Mouse (Mus musculus) small intestine, adult 2 months (tissue): ENCODE data around the gene Gstz1. TPM values are rescaled to one million over a fixed set of nuclear protein-coding genes. Genes with fewer than 3 reads are reported as not detected.

Source experiments
- H3K27ac ChIP-seq: fragments of 200-500 bp; 2 replicates; pipeline ENCODE4 v1.5.1; 2012; ENCODE audit warnings: low read depth, low read length, control low read depth, inconsistent platforms; ENCODE audit not compliant: insufficient read depth
- H3K27me3 ChIP-seq: fragments of 200-500 bp; 2 replicates; pipeline ENCODE4 v1.6.1; 2012; ENCODE audit warnings: mild to moderate bottlenecking, moderate library complexity, low read length, inconsistent platforms; ENCODE audit not compliant: control insufficient read depth, insufficient read depth
- H3K36me3 ChIP-seq: fragments of 200-500 bp; 2 replicates; pipeline ENCODE4 v1.6.1; 2012; ENCODE audit warnings: mild to moderate bottlenecking, low read length, control low read depth, inconsistent platforms; ENCODE audit not compliant: control insufficient read depth, insufficient read depth
- H3K4me1 ChIP-seq: fragments of 200-500 bp; 2 replicates; pipeline ENCODE4 v1.6.1; 2012; ENCODE audit warnings: low read length, inconsistent platforms, mixed read lengths; ENCODE audit not compliant: control insufficient read depth, insufficient read depth, insufficient read length
- H3K4me3 ChIP-seq: fragments of 200-500 bp; 2 replicates; pipeline ENCODE4 v1.5.1; 2012; ENCODE audit warnings: low read depth, mild to moderate bottlenecking, control low read depth, inconsistent platforms, low read length, moderate library complexity
- CTCF ChIP-seq: fragments of 200-500 bp; IDR thresholded peaks from 2 replicates; pipeline ENCODE4 v1.5.1; 2012; ENCODE audit warnings: low read depth, mild to moderate bottlenecking, control low read depth, inconsistent platforms, low read length, moderate library complexity, mixed read lengths; ENCODE audit not compliant: insufficient replicate concordance, insufficient read length; ENCODE audit errors: extremely low read depth
- POLR2A ChIP-seq: fragments of 200-500 bp; IDR thresholded peaks from 2 replicates; pipeline ENCODE4 v1.6.1; 2012; ENCODE audit warnings: low read depth, mild to moderate bottlenecking, control low read depth, inconsistent platforms, low read length, moderate library complexity
- WGBS: fragments of 180-500 bp; shearing (Covaris S2); methylation state at CpG from one replicate; pipeline ENCODE4 v1.1.7; 2018; 5-methylcytosine and 5-hydroxymethylcytosine counted together
- polyA plus RNA-seq: library from polyadenylated mRNA; depleted of rRNA; stranded (reverse); fragments of >200 nt; gene quantifications from 2 replicates; pipeline ENCODE4 v1.2.3, GENCODE M21; 2012

The Gstz1 gene
- polyA plus RNA-seq, 1 experiment, result 23.0 TPM

DNA sequence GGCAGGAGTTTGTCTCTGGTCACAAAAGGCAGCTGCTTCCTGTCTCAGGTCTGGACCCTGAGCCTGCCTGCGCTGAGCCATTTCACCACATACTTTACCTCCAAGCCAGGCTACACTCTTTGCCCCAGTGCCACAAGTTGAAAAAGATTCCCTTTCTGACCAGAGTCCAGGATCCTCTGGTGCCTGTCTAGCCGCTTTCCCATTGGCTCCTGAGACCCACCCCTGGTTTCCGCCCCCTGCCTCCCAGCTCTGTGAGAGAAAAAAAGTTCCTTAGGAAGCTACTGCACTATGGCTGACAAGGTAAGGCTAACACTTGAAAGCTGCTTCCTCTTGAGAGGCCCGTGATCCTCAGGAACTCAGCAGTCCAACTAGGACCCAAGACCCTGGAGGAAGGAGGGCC, 10.4 kb downstream of the Gstz1 start:
- Histone ChIP-seq H3K36me3 (peaks cover 6% of the 10 kb centered on the region), H3K27me3 (no peaks in the 10 kb centered on the region), H3K4me1 (no peaks in the 10 kb centered on the region), H3K4me3 (no peak overlapping the region), H3K27ac (no peak overlapping the region)
- WGBS, result 46% methylated on average over 4 of the region's 4 CpGs
- TF ChIP-seq POLR2A (no peak), CTCF (no peak)

GRCm38 (mm10) chr12:87158099-87158498, 11.1 kb downstream of the Gstz1 start:
- no peaks in the 10 kb centered on the region for H3K27me3 ChIP-seq
- TF ChIP-seq POLR2A (no peak), CTCF (no peak)
- H3K4me3 ChIP-seq, result no peak overlapping the region
- H3K4me1 ChIP-seq, result no peaks in the 10 kb centered on the region
- H3K36me3 ChIP-seq, result peaks cover 6% of the 10 kb centered on the region
- H3K27ac ChIP-seq, result no peak overlapping the region
- WGBS, result 42% methylated on average over 7 of the region's 7 CpGs

DNA sequence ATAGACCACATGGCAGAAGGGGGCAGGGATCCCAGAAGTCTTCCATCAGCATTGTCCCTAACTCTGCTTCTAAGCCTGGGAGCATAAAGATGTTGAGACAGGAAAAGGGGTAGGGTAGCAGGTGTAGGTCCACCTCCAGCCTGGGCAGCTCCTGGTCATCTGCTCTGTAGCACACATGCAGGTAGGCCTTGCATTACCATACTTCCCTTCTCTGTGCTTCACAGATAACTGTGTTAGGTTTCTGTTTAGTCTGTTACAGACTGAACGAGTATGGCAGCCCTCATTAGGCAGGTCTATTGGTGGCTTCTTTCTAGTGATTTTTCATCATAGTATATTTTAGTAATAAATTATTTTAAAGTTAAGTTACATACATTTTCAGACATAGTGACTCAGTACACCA, 13.3 kb downstream of the Gstz1 start:
- no peak overlapping the region for H3K27ac ChIP-seq
- peaks cover 10% of the 10 kb centered on the region for H3K36me3 ChIP-seq
- 81% methylated on average over 1 of the region's 1 CpGs for WGBS
- no peaks in the 10 kb centered on the region for H3K27me3 ChIP-seq
- H3K4me3 ChIP-seq, result no peak overlapping the region
- TF ChIP-seq POLR2A, result no peak
- TF ChIP-seq CTCF, result no peak
- no peaks in the 10 kb centered on the region for H3K4me1 ChIP-seq

DNA sequence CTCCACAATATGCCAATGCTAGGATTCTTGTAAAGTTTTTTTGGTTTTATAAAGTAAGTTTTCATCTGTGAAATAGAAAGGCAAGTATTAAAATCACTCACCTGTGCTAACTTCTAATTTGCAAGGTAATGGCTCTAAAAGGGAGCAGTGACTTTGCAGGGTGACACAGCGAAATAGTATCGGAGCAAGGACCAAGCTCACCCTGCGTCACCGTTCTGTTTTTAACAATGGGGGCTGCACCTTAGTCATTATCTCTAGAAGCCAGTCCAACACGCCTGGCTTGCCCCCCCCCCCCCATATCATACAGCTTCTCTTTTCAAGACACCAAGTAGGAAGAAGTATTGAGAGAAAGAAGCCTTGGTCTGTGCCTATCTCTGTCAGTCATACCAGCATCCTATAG, 13.8 kb downstream of the Gstz1 start:
- Histone ChIP-seq H3K4me1 (no peaks in the 10 kb centered on the region), H3K36me3 (peaks cover 10% of the 10 kb centered on the region), H3K27me3 (no peaks in the 10 kb centered on the region), H3K27ac (no peak overlapping the region), H3K4me3 (no peak overlapping the region)
- WGBS, result 90% methylated on average over 5 of the region's 5 CpGs
- TF ChIP-seq CTCF (no peak), POLR2A (no peak)

DNA sequence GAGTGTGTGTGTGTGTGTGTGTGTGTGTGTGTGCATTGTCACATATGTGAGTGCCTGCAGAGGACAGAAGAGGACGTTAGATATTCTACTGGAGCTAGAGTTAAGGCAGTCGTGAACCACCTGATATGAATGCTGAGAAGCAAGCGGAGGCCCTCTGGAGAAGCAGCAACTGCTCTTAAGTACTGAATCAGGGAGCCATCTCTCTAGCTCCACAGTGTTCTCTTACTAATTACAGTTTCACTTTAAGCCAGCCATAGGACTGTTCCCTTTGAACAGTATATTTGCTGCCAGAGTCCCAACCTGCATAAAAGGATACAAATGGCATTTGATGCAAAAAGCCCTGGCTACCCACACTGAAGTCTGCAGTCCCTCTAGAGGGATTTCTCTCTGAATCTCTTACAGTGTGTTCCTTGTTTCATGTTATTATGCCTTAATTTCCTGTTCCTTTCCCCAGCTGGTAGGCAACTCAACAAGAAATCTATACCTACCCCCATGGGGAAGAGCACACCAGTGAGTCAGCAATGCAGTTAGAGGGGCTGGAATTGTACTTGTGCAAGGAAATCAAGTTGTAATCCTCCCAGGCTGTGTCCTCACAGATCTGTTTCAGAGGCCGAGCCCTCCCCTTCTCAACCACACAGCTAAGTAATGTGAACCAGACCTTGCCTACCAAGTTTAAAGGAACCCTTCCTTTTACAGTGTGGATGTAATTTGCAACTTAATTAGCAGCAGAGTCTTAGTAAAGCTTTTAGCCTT, 28.4 kb downstream of the Gstz1 start:
- no peak overlapping the region for H3K27ac ChIP-seq
- H3K36me3 ChIP-seq, result peaks cover 2% of the 10 kb centered on the region; the same call in 1 of the 2 replicates
- no peaks in the 10 kb centered on the region for H3K27me3 ChIP-seq
- WGBS, result 88% methylated on average over 4 of the region's 4 CpGs
- no peak overlapping the region for H3K4me3 ChIP-seq
- H3K4me1 ChIP-seq, result no peaks in the 10 kb centered on the region
- TF ChIP-seq POLR2A, result no peak
- no peak for TF ChIP-seq CTCF

DNA sequence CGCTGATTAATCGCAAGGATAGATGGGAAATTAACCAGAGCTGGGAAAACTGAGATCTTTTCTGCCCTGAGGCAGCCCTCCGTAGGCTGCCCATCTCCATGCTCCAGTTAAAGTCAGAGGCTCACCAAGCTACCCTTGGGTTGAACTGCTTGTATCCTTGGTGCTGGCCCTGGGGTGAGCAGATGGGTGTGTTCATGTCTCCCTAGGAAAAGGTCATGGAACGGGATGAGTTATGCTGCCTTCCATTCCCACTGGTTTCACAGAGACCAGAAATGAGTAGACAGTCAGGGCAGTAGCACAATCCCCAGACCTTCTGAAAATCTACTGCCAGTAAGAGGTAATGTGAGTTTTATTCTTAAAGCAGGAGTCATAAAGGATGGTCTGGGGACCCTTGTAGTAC, 30.7 kb downstream of the Gstz1 start:
- no peaks in the 10 kb centered on the region for H3K36me3 ChIP-seq
- H3K27ac ChIP-seq, result no peak overlapping the region
- WGBS, result 98% methylated on average over 4 of the region's 4 CpGs
- H3K4me1 ChIP-seq, result no peaks in the 10 kb centered on the region
- no peaks in the 10 kb centered on the region for H3K27me3 ChIP-seq
- TF ChIP-seq POLR2A (no peak), CTCF (no peak)
- no peak overlapping the region for H3K4me3 ChIP-seq

DNA sequence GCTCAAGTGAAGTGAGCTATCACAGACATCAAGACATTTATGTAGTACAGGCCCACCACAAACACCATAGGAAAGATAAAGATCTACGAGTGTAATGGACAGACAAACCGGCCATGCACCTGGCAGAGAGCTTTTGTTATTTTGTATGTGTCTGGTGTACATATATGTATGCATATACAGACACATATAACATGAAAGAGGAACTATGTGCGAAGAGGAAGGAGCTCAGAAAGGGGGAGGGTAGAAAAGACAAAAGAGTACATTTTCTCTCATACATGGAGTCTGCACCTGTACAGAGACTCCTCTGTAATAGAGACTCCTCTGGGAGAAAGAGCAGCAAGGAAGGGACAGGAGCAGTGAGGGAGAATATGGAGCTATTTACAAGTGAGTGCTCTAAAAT, 46.0 kb downstream of the Gstz1 start:
- 78% methylated on average over 3 of the region's 3 CpGs for WGBS
- Histone ChIP-seq H3K27me3 (no peaks in the 10 kb centered on the region), H3K36me3 (no peaks in the 10 kb centered on the region), H3K27ac (no peak overlapping the region), H3K4me3 (no peak overlapping the region), H3K4me1 (no peaks in the 10 kb centered on the region)
- TF ChIP-seq CTCF (no peak), POLR2A (no peak)
